Mouse (Mus musculus): Measurements from ENCODE around the gene Traf1. TPM values are rescaled to one million over a fixed set of nuclear protein-coding genes. Genes with fewer than 3 reads are reported as not detected.

Gene Traf1
- polyA plus RNA-seq, 1 experiment, result 64.4 TPM

- Histone ChIP-seq H3K27ac (ENCODE audit: insufficient read depth, low read length) (no peak overlapping the region), H3K4me1 (ENCODE audit: control insufficient read depth, insufficient read depth, insufficient read length) (peaks cover 27% of the 10 kb centered on the region; the same call in 1 of the 2 replicates), H3K4me3 (ENCODE audit: extremely low read depth, insufficient read depth, insufficient read length) (no peak overlapping the region), H3K27me3 (ENCODE audit: control insufficient read depth, insufficient read depth, low read length) (no peaks in the 10 kb centered on the region), H3K36me3 (ENCODE audit: control insufficient read depth, insufficient read depth, low read length) (0 out of 2 replicates have a peak, but pooled peaks cover 4% of the 10 kb centered on the region)
- TF ChIP-seq POLR2A (IDR thresholded peaks at IDR 0.05; ENCODE audit: low read depth, low read length) (no peak), CTCF (IDR thresholded peaks at IDR 0.05; ENCODE audit: extremely low read depth, insufficient read depth, insufficient read length, insufficient replicate concordance) (no peak)
- WGBS, result 57% methylated on average over 4 of the region's 4 CpGs
- no peak for DNase-seq (ENCODE audit: low read depth in 1 of 2, low spot score in 2 of 2)
Observed at GRCm38 (mm10) chr2:34946046-34946445, 15.5 kb downstream of the Traf1 start.

GRCm38 (mm10) chr2:34945580-34945979 is 16.0 kb downstream of the Traf1 start:
- WGBS, result 50% methylated on average over 4 of the region's 4 CpGs
- Histone ChIP-seq H3K27ac (ENCODE audit: insufficient read depth, low read length) (no peak overlapping the region), H3K4me1 (ENCODE audit: control insufficient read depth, insufficient read depth, insufficient read length) (peaks cover 28% of the 10 kb centered on the region; the same call in 1 of the 2 replicates), H3K27me3 (ENCODE audit: control insufficient read depth, insufficient read depth, low read length) (no peaks in the 10 kb centered on the region), H3K36me3 (ENCODE audit: control insufficient read depth, insufficient read depth, low read length) (0 out of 2 replicates have a peak, but pooled peaks cover 4% of the 10 kb centered on the region), H3K4me3 (ENCODE audit: extremely low read depth, insufficient read depth, insufficient read length) (no peak overlapping the region)
- no peak for TF ChIP-seq CTCF (IDR thresholded peaks at IDR 0.05; ENCODE audit: extremely low read depth, insufficient read depth, insufficient read length, insufficient replicate concordance)
- DNase-seq (ENCODE audit: low read depth in 1 of 2, low spot score in 2 of 2), result no peak

GRCm38 (mm10) chr2:34944761-34945160 is 16.8 kb downstream of the Traf1 start:
- Histone ChIP-seq H3K4me3 (ENCODE audit: extremely low read depth, insufficient read depth, insufficient read length) (no peak overlapping the region), H3K4me1 (ENCODE audit: control insufficient read depth, insufficient read depth, insufficient read length) (peaks cover 28% of the 10 kb centered on the region; the same call in 1 of the 2 replicates)
- DNase-seq (ENCODE audit: low read depth in 1 of 2, low spot score in 2 of 2), result peak; percentile 67 to 91

GRCm38 (mm10) chr2:34943556-34944120 is 17.9 kb downstream of the Traf1 start:
- Histone ChIP-seq H3K27ac (ENCODE audit: insufficient read depth, low read length) (peak overlapping the region; percentile 25; the same call in 1 of the 2 replicates), H3K4me3 (ENCODE audit: extremely low read depth, insufficient read depth, insufficient read length) (no peak overlapping the region), H3K27me3 (ENCODE audit: control insufficient read depth, insufficient read depth, low read length) (no peaks in the 10 kb centered on the region), H3K4me1 (ENCODE audit: control insufficient read depth, insufficient read depth, insufficient read length) (peaks cover 36% of the 10 kb centered on the region; the same call in 1 of the 2 replicates), H3K36me3 (ENCODE audit: control insufficient read depth, insufficient read depth, low read length) (0 out of 2 replicates have a peak, but pooled peaks cover 4% of the 10 kb centered on the region)
- TF ChIP-seq POLR2A (IDR thresholded peaks at IDR 0.05; ENCODE audit: low read depth, low read length), result no peak
- WGBS, result 69% methylated on average over 13 of the region's 13 CpGs
- DNase-seq (ENCODE audit: low read depth in 1 of 2, low spot score in 2 of 2), result no peak

More at GRCm38 (mm10) chr2:34944761-34945160, 16.8 kb downstream of the Traf1 start:
- WGBS, result 8% methylated on average over 8 of the region's 8 CpGs
- Histone ChIP-seq H3K27ac (ENCODE audit: insufficient read depth, low read length) (peak overlapping the region; percentile 31; the same call in 1 of the 2 replicates), H3K36me3 (ENCODE audit: control insufficient read depth, insufficient read depth, low read length) (0 out of 2 replicates have a peak, but pooled peaks cover 4% of the 10 kb centered on the region), H3K27me3 (ENCODE audit: control insufficient read depth, insufficient read depth, low read length) (no peaks in the 10 kb centered on the region)
- TF ChIP-seq CTCF (IDR thresholded peaks at IDR 0.05; ENCODE audit: extremely low read depth, insufficient read depth, insufficient read length, insufficient replicate concordance), result no peak
- 0 out of 2 replicates have a peak, but pooled peaks have one; percentile 6 for TF ChIP-seq POLR2A (IDR thresholded peaks at IDR 0.05; ENCODE audit: low read depth, low read length)

GRCm38 (mm10) chr2:34941061-34941675 is 20.4 kb downstream of the Traf1 start:
- Histone ChIP-seq H3K4me1 (ENCODE audit: control insufficient read depth, insufficient read depth, insufficient read length) (peaks cover 46% of the 10 kb centered on the region; the same call in 1 of the 2 replicates), H3K4me3 (ENCODE audit: extremely low read depth, insufficient read depth, insufficient read length) (no peak overlapping the region), H3K36me3 (ENCODE audit: control insufficient read depth, insufficient read depth, low read length) (0 out of 2 replicates have a peak, but pooled peaks cover 3% of the 10 kb centered on the region), H3K27ac (ENCODE audit: insufficient read depth, low read length) (no peak overlapping the region), H3K27me3 (ENCODE audit: control insufficient read depth, insufficient read depth, low read length) (no peaks in the 10 kb centered on the region)
- 55% methylated on average over 11 of the region's 11 CpGs for WGBS
- TF ChIP-seq POLR2A (IDR thresholded peaks at IDR 0.05; ENCODE audit: low read depth, low read length) (no peak), CTCF (IDR thresholded peaks at IDR 0.05; ENCODE audit: extremely low read depth, insufficient read depth, insufficient read length, insufficient replicate concordance) (no peak)
- DNase-seq (ENCODE audit: low read depth in 1 of 2, low spot score in 2 of 2), result peak; percentile 49 to 55

DNA sequence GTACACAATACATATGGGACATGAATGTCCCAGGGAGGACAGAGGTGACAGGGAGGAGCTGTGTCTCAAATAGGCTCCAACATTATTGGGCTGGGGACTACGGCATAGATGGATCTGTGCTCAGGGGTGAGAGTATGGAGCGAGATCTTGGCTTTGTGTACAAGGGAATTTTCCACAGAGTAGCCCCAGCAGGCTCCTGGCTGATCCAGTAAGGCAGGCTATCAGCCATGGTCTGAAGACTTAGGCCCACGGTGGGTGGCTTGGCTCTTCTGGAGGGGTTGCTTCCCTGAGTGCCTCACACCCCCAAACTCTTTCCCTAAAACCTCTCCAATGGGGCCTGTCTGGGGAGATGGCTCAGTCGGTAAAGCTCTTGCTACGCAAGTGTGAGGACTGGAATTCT is 21.3 kb downstream of the Traf1 start:
- H3K4me1 ChIP-seq (ENCODE audit: control insufficient read depth, insufficient read depth, insufficient read length), result peaks cover 43% of the 10 kb centered on the region; the same call in 1 of the 2 replicates
- 0 out of 2 replicates have a peak, but pooled peaks cover 1% of the 10 kb centered on the region for H3K36me3 ChIP-seq (ENCODE audit: control insufficient read depth, insufficient read depth, low read length)
- 91% methylated on average over 5 of the region's 5 CpGs for WGBS
- no peak overlapping the region for H3K27ac ChIP-seq (ENCODE audit: insufficient read depth, low read length)
- no peak for TF ChIP-seq POLR2A (IDR thresholded peaks at IDR 0.05; ENCODE audit: low read depth, low read length)
- no peak for TF ChIP-seq CTCF (IDR thresholded peaks at IDR 0.05; ENCODE audit: extremely low read depth, insufficient read depth, insufficient read length, insufficient replicate concordance)
- H3K27me3 ChIP-seq (ENCODE audit: control insufficient read depth, insufficient read depth, low read length), result no peaks in the 10 kb centered on the region
- no peak overlapping the region for H3K4me3 ChIP-seq (ENCODE audit: extremely low read depth, insufficient read depth, insufficient read length)
- no peak for DNase-seq (ENCODE audit: low read depth in 1 of 2, low spot score in 2 of 2)
